Mouse (Mus musculus): ENCODE data around the gene Slc16a13.

The Slc16a13 gene

GRCm38 (mm10) chr11:70230239-70230727, 9.4 kb upstream of the Slc16a13 start:
- DNase-seq (ENCODE audit: low spot score), result peak; percentile 86

GRCm38 (mm10) chr11:70229260-70230010, 8.6 kb upstream of the Slc16a13 start, which contains the start of gene Bcl6b:
TSS of gene Bcl6b (minus strand) at chr11:70229798.
- no peak for DNase-seq (ENCODE audit: low spot score)

- DNase-seq (ENCODE audit: low spot score), result peak; percentile 83
Measured at GRCm38 (mm10) chr11:70228828-70229227, 8.0 kb upstream of the Slc16a13 start.

GRCm38 (mm10) chr11:70227661-70228245, 6.9 kb upstream of the Slc16a13 start:
- DNase-seq (ENCODE audit: low spot score), result no peak

GRCm38 (mm10) chr11:70227126-70227525, 6.3 kb upstream of the Slc16a13 start:
- DNase-seq (ENCODE audit: low spot score), result no peak

- no peak for DNase-seq (ENCODE audit: low spot score)
Measured at GRCm38 (mm10) chr11:70226602-70226890, 5.7 kb upstream of the Slc16a13 start.

GRCm38 (mm10) chr11:70225798-70226601, 5.1 kb upstream of the Slc16a13 start:
- DNase-seq (ENCODE audit: low spot score), result no peak

GRCm38 (mm10) chr11:70223724-70224123, 2.9 kb upstream of the Slc16a13 start:
- no peak for DNase-seq (ENCODE audit: low spot score)

- no peak for DNase-seq (ENCODE audit: low spot score)
Measured at GRCm38 (mm10) chr11:70221603-70222500, 988 bp upstream of the Slc16a13 start.

GRCm38 (mm10) chr11:70220323-70220722, 541 bp downstream of the Slc16a13 start:
- no peak for DNase-seq (ENCODE audit: low spot score)

GRCm38 (mm10) chr11:70219873-70220272, 991 bp downstream of the Slc16a13 start:
- DNase-seq (ENCODE audit: low spot score), result no peak

GRCm38 (mm10) chr11:70218741-70219470, 2.0 kb downstream of the Slc16a13 start:
- no peak for DNase-seq (ENCODE audit: low spot score)

GRCm38 (mm10) chr11:70218039-70218438, 2.8 kb downstream of the Slc16a13 start:
- no peak for DNase-seq (ENCODE audit: low spot score)

GRCm38 (mm10) chr11:70216103-70216502, 4.8 kb downstream of the Slc16a13 start:
- no peak for DNase-seq (ENCODE audit: low spot score)

- no peak for DNase-seq (ENCODE audit: low spot score)
Measured at GRCm38 (mm10) chr11:70215301-70215700, 5.6 kb downstream of the Slc16a13 start.

- no peak for DNase-seq (ENCODE audit: low spot score)
Measured at GRCm38 (mm10) chr11:70214856-70215209, 6.0 kb downstream of the Slc16a13 start.

- DNase-seq (ENCODE audit: low spot score), result no peak
Measured at GRCm38 (mm10) chr11:70214191-70214855, 6.5 kb downstream of the Slc16a13 start.

GRCm38 (mm10) chr11:70213736-70214135, 7.1 kb downstream of the Slc16a13 start:
- no peak for DNase-seq (ENCODE audit: low spot score)

GRCm38 (mm10) chr11:70212896-70213295, 8.0 kb downstream of the Slc16a13 start:
- peak; percentile 82 for DNase-seq (ENCODE audit: low spot score)

- no peak for DNase-seq (ENCODE audit: low spot score)
Measured at GRCm38 (mm10) chr11:70212423-70212822, 8.4 kb downstream of the Slc16a13 start, which contains the start of gene Slc16a11. TSS of gene Slc16a11 (plus strand) at chr11:70212752.

- no peak for DNase-seq (ENCODE audit: low spot score)
Measured at GRCm38 (mm10) chr11:70211972-70212371, 8.9 kb downstream of the Slc16a13 start.

Data from urinary bladder, postnatal 14 days (tissue).